Mouse (Mus musculus): ENCODE measurements around the gene Erbin. TPM values are rescaled to one million over a fixed set of nuclear protein-coding genes. Genes with fewer than 3 reads are reported as not detected.

Erbin gene
- polyA plus RNA-seq, 1 experiment, result 25.5 TPM

- Histone ChIP-seq H3K4me3 (ENCODE audit: insufficient read depth, low read length) (peak overlapping the region; percentile 89; the same call in 1 of the 2 replicates), H3K4me1 (ENCODE audit: control insufficient read depth, insufficient read depth, low read length) (no peaks in the 10 kb centered on the region; the same call in 1 of the 2 replicates), H3K27ac (ENCODE audit: insufficient read depth, low read length) (no peak overlapping the region)
- TF ChIP-seq POLR2A (IDR thresholded peaks at IDR 0.05; ENCODE audit: extremely low read depth, insufficient read depth, low read length) (no peak), CTCF (IDR thresholded peaks at IDR 0.05; ENCODE audit: extremely low read depth, insufficient read depth, low read length) (no peak)
Measured at GRCm38 (mm10) chr13:103918432-103918831, 1.9 kb downstream of the Erbin start.

- TF ChIP-seq POLR2A (IDR thresholded peaks at IDR 0.05; ENCODE audit: extremely low read depth, insufficient read depth, low read length) (no peak), CTCF (IDR thresholded peaks at IDR 0.05; ENCODE audit: extremely low read depth, insufficient read depth, low read length) (no peak)
- H3K4me3 ChIP-seq (ENCODE audit: insufficient read depth, low read length), result no peak overlapping the region
- no peaks in the 10 kb centered on the region; the same call in 1 of the 2 replicates for H3K4me1 ChIP-seq (ENCODE audit: control insufficient read depth, insufficient read depth, low read length)
- no peak overlapping the region for H3K27ac ChIP-seq (ENCODE audit: insufficient read depth, low read length)
Measured at GRCm38 (mm10) chr13:103914114-103914736, 6.1 kb downstream of the Erbin start.

- TF ChIP-seq CTCF (IDR thresholded peaks at IDR 0.05; ENCODE audit: extremely low read depth, insufficient read depth, low read length) (no peak), POLR2A (IDR thresholded peaks at IDR 0.05; ENCODE audit: extremely low read depth, insufficient read depth, low read length) (no peak)
- no peak overlapping the region for H3K4me3 ChIP-seq (ENCODE audit: insufficient read depth, low read length)
- H3K4me1 ChIP-seq (ENCODE audit: control insufficient read depth, insufficient read depth, low read length), result no peaks in the 10 kb centered on the region; the same call in 1 of the 2 replicates
- no peak overlapping the region for H3K27ac ChIP-seq (ENCODE audit: insufficient read depth, low read length)
Measured at GRCm38 (mm10) chr13:103912351-103912750, 8.0 kb downstream of the Erbin start.

- Histone ChIP-seq H3K4me3 (ENCODE audit: insufficient read depth, low read length) (no peak overlapping the region), H3K4me1 (ENCODE audit: control insufficient read depth, insufficient read depth, low read length) (no peaks in the 10 kb centered on the region; the same call in 1 of the 2 replicates)
- TF ChIP-seq POLR2A (IDR thresholded peaks at IDR 0.05; ENCODE audit: extremely low read depth, insufficient read depth, low read length) (no peak), CTCF (IDR thresholded peaks at IDR 0.05; ENCODE audit: extremely low read depth, insufficient read depth, low read length) (no peak)
Measured at GRCm38 (mm10) chr13:103910598-103910997, 9.7 kb downstream of the Erbin start.

GRCm38 (mm10) chr13:103909894-103910293 is 10.4 kb downstream of the Erbin start:
- Histone ChIP-seq H3K27ac (ENCODE audit: insufficient read depth, low read length) (no peak overlapping the region), H3K4me1 (ENCODE audit: control insufficient read depth, insufficient read depth, low read length) (no peaks in the 10 kb centered on the region; the same call in 1 of the 2 replicates), H3K4me3 (ENCODE audit: insufficient read depth, low read length) (no peak overlapping the region)
- TF ChIP-seq CTCF (IDR thresholded peaks at IDR 0.05; ENCODE audit: extremely low read depth, insufficient read depth, low read length) (no peak), POLR2A (IDR thresholded peaks at IDR 0.05; ENCODE audit: extremely low read depth, insufficient read depth, low read length) (no peak)

More at GRCm38 (mm10) chr13:103910598-103910997, 9.7 kb downstream of the Erbin start:
- H3K27ac ChIP-seq (ENCODE audit: insufficient read depth, low read length), result no peak overlapping the region

- no peak overlapping the region for H3K27ac ChIP-seq (ENCODE audit: insufficient read depth, low read length)
- no peak for TF ChIP-seq CTCF (IDR thresholded peaks at IDR 0.05; ENCODE audit: extremely low read depth, insufficient read depth, low read length)
- TF ChIP-seq POLR2A (IDR thresholded peaks at IDR 0.05; ENCODE audit: extremely low read depth, insufficient read depth, low read length), result no peak
- no peak overlapping the region for H3K4me3 ChIP-seq (ENCODE audit: insufficient read depth, low read length)
- no peaks in the 10 kb centered on the region for H3K4me1 ChIP-seq (ENCODE audit: control insufficient read depth, insufficient read depth, low read length)
Measured at GRCm38 (mm10) chr13:103900015-103900414, 20.3 kb downstream of the Erbin start.

GRCm38 (mm10) chr13:103897606-103898005 is 22.7 kb downstream of the Erbin start:
- Histone ChIP-seq H3K4me1 (ENCODE audit: control insufficient read depth, insufficient read depth, low read length) (no peaks in the 10 kb centered on the region), H3K4me3 (ENCODE audit: insufficient read depth, low read length) (no peak overlapping the region), H3K27ac (ENCODE audit: insufficient read depth, low read length) (no peak overlapping the region)
- no peak for TF ChIP-seq POLR2A (IDR thresholded peaks at IDR 0.05; ENCODE audit: extremely low read depth, insufficient read depth, low read length)
- no peak for TF ChIP-seq CTCF (IDR thresholded peaks at IDR 0.05; ENCODE audit: extremely low read depth, insufficient read depth, low read length)

GRCm38 (mm10) chr13:103893065-103893464 is 27.2 kb downstream of the Erbin start:
- no peak overlapping the region for H3K27ac ChIP-seq (ENCODE audit: insufficient read depth, low read length)
- H3K4me1 ChIP-seq (ENCODE audit: control insufficient read depth, insufficient read depth, low read length), result no peaks in the 10 kb centered on the region
- no peak overlapping the region for H3K4me3 ChIP-seq (ENCODE audit: insufficient read depth, low read length)
- TF ChIP-seq POLR2A (IDR thresholded peaks at IDR 0.05; ENCODE audit: extremely low read depth, insufficient read depth, low read length), result no peak
- TF ChIP-seq CTCF (IDR thresholded peaks at IDR 0.05; ENCODE audit: extremely low read depth, insufficient read depth, low read length), result no peak

- no peak overlapping the region for H3K4me3 ChIP-seq (ENCODE audit: insufficient read depth, low read length)
- no peaks in the 10 kb centered on the region for H3K4me1 ChIP-seq (ENCODE audit: control insufficient read depth, insufficient read depth, low read length)
- H3K27ac ChIP-seq (ENCODE audit: insufficient read depth, low read length), result no peak overlapping the region
- TF ChIP-seq CTCF (IDR thresholded peaks at IDR 0.05; ENCODE audit: extremely low read depth, insufficient read depth, low read length), result no peak
- no peak for TF ChIP-seq POLR2A (IDR thresholded peaks at IDR 0.05; ENCODE audit: extremely low read depth, insufficient read depth, low read length)
Measured at GRCm38 (mm10) chr13:103890038-103890437, 30.3 kb downstream of the Erbin start.

GRCm38 (mm10) chr13:103886503-103886902 is 33.8 kb downstream of the Erbin start:
- no peak overlapping the region for H3K4me3 ChIP-seq (ENCODE audit: insufficient read depth, low read length)
- TF ChIP-seq POLR2A (IDR thresholded peaks at IDR 0.05; ENCODE audit: extremely low read depth, insufficient read depth, low read length) (no peak), CTCF (IDR thresholded peaks at IDR 0.05; ENCODE audit: extremely low read depth, insufficient read depth, low read length) (no peak)

More at GRCm38 (mm10) chr13:103886503-103886902, 33.8 kb downstream of the Erbin start:
- Histone ChIP-seq H3K27ac (ENCODE audit: insufficient read depth, low read length) (no peak overlapping the region), H3K4me1 (ENCODE audit: control insufficient read depth, insufficient read depth, low read length) (no peaks in the 10 kb centered on the region)

All from cortical plate, adult 2 months (tissue).